Mouse (Mus musculus): Measurements from ENCODE around the gene Hoxd3. TPM values are rescaled to one million over a fixed set of nuclear protein-coding genes. Genes with fewer than 3 reads are reported as not detected.

Gene Hoxd3
- polyA plus RNA-seq, 1 experiment: 0.54 TPM

GRCm38 (mm10) chr2:74684106-74684505 lies 27.6 kb upstream of the Hoxd3 start:
- Histone ChIP-seq H3K36me3 (ENCODE audit: control insufficient read depth, insufficient read depth, low read length) (no peaks in the 10 kb centered on the region), H3K4me1 (replicated peaks; ENCODE audit: control insufficient read depth, insufficient read depth, low read length) (no peaks in the 10 kb centered on the region), H3K27ac (ENCODE audit: control insufficient read depth, insufficient read depth, low read length) (no peak overlapping the region), H3K4me3 (ENCODE audit: control insufficient read depth, insufficient read depth, low read length) (no peak overlapping the region), H3K27me3 (ENCODE audit: control insufficient read depth, insufficient read depth, low read length) (peaks cover 27% of the 10 kb centered on the region)
- WGBS: 13% methylated on average over 12 of the region's 12 CpGs
- no peak for DNase-seq
- TF ChIP-seq POLR2A (IDR thresholded peaks at IDR 0.05; ENCODE audit: control insufficient read depth, extremely low read depth, insufficient read depth, low read length, poor library complexity) (no peak), CTCF (IDR thresholded peaks at IDR 0.05; ENCODE audit: borderline replicate concordance, control insufficient read depth, extremely low read depth, insufficient read depth, low read length, poor library complexity) (no peak)

- Histone ChIP-seq H3K27me3 (ENCODE audit: control insufficient read depth, insufficient read depth, low read length) (peaks cover 27% of the 10 kb centered on the region), H3K36me3 (ENCODE audit: control insufficient read depth, insufficient read depth, low read length) (no peaks in the 10 kb centered on the region), H3K4me3 (ENCODE audit: control insufficient read depth, insufficient read depth, low read length) (no peak overlapping the region), H3K4me1 (replicated peaks; ENCODE audit: control insufficient read depth, insufficient read depth, low read length) (no peaks in the 10 kb centered on the region), H3K27ac (ENCODE audit: control insufficient read depth, insufficient read depth, low read length) (no peak overlapping the region)
- DNase-seq: no peak
- 30% methylated on average over 4 of the region's 4 CpGs for WGBS
- TF ChIP-seq POLR2A (IDR thresholded peaks at IDR 0.05; ENCODE audit: control insufficient read depth, extremely low read depth, insufficient read depth, low read length, poor library complexity): no peak
- no peak for TF ChIP-seq CTCF (IDR thresholded peaks at IDR 0.05; ENCODE audit: borderline replicate concordance, control insufficient read depth, extremely low read depth, insufficient read depth, low read length, poor library complexity)
Measured at GRCm38 (mm10) chr2:74685059-74685603, 26.6 kb upstream of the Hoxd3 start.

DNA sequence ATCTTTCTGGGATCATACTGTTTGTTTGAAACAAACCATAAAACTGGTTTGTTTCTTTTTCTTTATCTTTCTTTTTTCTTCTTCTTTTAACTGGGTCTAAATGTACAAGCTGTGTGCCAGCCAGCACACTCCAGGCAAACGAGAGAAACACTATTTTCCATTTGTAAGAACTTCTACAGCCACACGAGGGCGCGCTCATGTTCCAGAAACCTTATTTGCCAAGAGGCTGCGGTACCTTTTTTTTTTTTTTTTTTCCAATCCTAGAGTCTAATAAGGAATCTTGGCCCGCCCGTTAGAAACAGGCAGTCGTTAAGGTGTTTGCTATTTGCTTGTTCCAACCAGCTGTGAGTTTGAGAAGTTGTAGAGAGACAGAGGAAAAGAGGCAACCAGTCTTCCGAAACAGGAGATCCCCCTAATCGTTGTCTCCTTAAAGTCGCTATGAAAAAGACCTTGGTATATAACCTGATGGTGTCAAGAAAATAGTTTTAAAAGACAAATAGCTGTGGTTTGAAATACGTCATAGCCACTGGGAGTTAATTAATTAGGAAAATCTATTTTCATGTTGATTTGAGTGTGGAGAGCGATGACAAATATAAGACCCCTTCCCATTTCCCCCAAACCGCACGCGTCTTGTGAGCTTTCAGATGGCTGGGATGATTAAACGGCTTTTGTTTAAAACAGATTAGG lies 25.3 kb upstream of the Hoxd3 start:
- no peak for DNase-seq

DNA sequence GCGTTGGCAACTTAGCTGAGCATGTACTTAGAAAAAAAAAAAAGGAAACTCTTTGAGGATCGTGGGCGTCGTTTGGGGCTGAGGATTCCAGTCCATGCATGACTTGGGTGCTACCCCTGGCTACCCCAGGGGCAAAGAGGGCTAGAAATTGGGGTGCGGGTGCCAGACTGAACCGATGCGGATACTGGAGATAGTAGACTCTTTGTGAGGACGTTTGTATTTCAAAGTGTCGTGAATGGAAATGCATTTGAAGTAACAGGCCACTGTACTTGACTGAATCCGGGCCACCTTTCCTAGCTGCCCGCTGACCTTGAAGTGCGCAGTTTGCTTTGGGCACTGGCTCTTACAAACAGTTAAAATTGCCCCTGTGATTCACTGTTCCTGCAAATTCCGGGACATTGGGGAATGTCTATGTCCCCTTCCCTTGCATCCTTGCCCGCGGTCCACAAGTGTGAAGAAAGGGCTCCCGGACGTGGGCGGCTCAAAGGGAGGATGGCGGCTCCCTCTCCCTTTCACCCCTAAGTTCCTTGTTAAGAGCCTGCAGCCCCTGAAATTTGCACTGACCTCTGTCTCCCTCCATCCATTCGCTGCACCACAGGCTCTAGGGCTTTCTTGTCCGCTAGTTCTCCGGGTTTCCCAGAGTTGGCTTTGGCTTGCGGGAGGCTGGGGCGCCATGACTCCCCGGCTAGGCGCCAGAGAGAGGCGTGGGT lies 24.6 kb upstream of the Hoxd3 start:
- H3K27ac ChIP-seq (ENCODE audit: control insufficient read depth, insufficient read depth, low read length): no peak overlapping the region
- H3K27me3 ChIP-seq (ENCODE audit: control insufficient read depth, insufficient read depth, low read length): peaks cover 29% of the 10 kb centered on the region
- 8% methylated on average over 27 of the region's 27 CpGs for WGBS
- DNase-seq: no peak
- no peak for TF ChIP-seq POLR2A (IDR thresholded peaks at IDR 0.05; ENCODE audit: control insufficient read depth, extremely low read depth, insufficient read depth, low read length, poor library complexity)
- no peak for TF ChIP-seq CTCF (IDR thresholded peaks at IDR 0.05; ENCODE audit: borderline replicate concordance, control insufficient read depth, extremely low read depth, insufficient read depth, low read length, poor library complexity)
- H3K4me3 ChIP-seq (ENCODE audit: control insufficient read depth, insufficient read depth, low read length): no peak overlapping the region
- H3K36me3 ChIP-seq (ENCODE audit: control insufficient read depth, insufficient read depth, low read length): no peaks in the 10 kb centered on the region
- no peaks in the 10 kb centered on the region for H3K4me1 ChIP-seq (replicated peaks; ENCODE audit: control insufficient read depth, insufficient read depth, low read length)

More for the DNA sequence above, 25.3 kb upstream of the Hoxd3 start:
- no peak overlapping the region for H3K27ac ChIP-seq (ENCODE audit: control insufficient read depth, insufficient read depth, low read length)
- peaks cover 27% of the 10 kb centered on the region for H3K27me3 ChIP-seq (ENCODE audit: control insufficient read depth, insufficient read depth, low read length)
- no peaks in the 10 kb centered on the region for H3K4me1 ChIP-seq (replicated peaks; ENCODE audit: control insufficient read depth, insufficient read depth, low read length)
- TF ChIP-seq CTCF (IDR thresholded peaks at IDR 0.05; ENCODE audit: borderline replicate concordance, control insufficient read depth, extremely low read depth, insufficient read depth, low read length, poor library complexity): no peak
- no peak for TF ChIP-seq POLR2A (IDR thresholded peaks at IDR 0.05; ENCODE audit: control insufficient read depth, extremely low read depth, insufficient read depth, low read length, poor library complexity)
- H3K4me3 ChIP-seq (ENCODE audit: control insufficient read depth, insufficient read depth, low read length): no peak overlapping the region
- WGBS: 15% methylated on average over 17 of the region's 17 CpGs
- H3K36me3 ChIP-seq (ENCODE audit: control insufficient read depth, insufficient read depth, low read length): no peaks in the 10 kb centered on the region

GRCm38 (mm10) chr2:74687698-74688555 lies 23.8 kb upstream of the Hoxd3 start:
- TF ChIP-seq CTCF (IDR thresholded peaks at IDR 0.05; ENCODE audit: borderline replicate concordance, control insufficient read depth, extremely low read depth, insufficient read depth, low read length, poor library complexity) (no peak), POLR2A (IDR thresholded peaks at IDR 0.05; ENCODE audit: control insufficient read depth, extremely low read depth, insufficient read depth, low read length, poor library complexity) (no peak)
- Histone ChIP-seq H3K4me1 (replicated peaks; ENCODE audit: control insufficient read depth, insufficient read depth, low read length) (no peaks in the 10 kb centered on the region), H3K36me3 (ENCODE audit: control insufficient read depth, insufficient read depth, low read length) (no peaks in the 10 kb centered on the region), H3K27ac (ENCODE audit: control insufficient read depth, insufficient read depth, low read length) (no peak overlapping the region), H3K27me3 (ENCODE audit: control insufficient read depth, insufficient read depth, low read length) (peaks cover 34% of the 10 kb centered on the region), H3K4me3 (ENCODE audit: control insufficient read depth, insufficient read depth, low read length) (no peak overlapping the region)
- DNase-seq: no peak
- WGBS: 8% methylated on average over 31 of the region's 31 CpGs
